Mouse (Mus musculus): ENCODE measurements around the gene Mob3b. TPM values are rescaled to one million over a fixed set of nuclear protein-coding genes. Genes with fewer than 3 reads are reported as not detected.
A peak's percentile ranks its signal among the peaks of the same experiment; 100 is the strongest.
"Not testable (repeated sequence)": the region's sequence is repeated elsewhere in the genome, so short reads cannot be mapped to it uniquely, and the experiment has no call there.

The Mob3b gene
- total and polyA plus RNA-seq, 3 experiments = 0.33 TPM; not detected in 2

DNA sequence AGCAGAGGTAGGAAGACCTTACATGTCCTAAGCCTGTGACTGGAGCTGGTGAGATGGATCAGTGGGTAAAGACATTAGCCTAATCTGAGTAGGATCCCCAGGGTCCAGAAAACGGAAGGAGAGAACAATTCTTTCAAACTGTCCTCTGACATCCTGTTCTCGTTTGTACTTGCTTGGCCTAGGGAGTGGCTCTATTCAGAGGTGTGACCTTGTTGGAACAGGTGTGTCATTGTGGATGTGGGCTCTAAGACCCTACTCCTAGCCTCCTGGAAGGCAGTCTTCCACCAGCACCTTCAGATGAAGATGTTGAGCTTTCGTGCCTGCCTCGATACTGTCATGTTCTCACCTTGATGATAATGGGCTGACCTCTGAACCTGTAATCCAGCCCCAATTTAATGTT is 251.1 kb downstream of the Mob3b start:
- ATAC-seq (ENCODE audit: extremely low read depth, insufficient number of reproducible peaks, low FRiP score, poor library complexity, severe bottlenecking) = no peak

GRCm38 (mm10) chr4:34905396-34905795 is 251.9 kb downstream of the Mob3b start:
- Histone ChIP-seq H3K9me3 (replicated peaks) (no peaks in the 10 kb centered on the region), H3K27me3 (ENCODE audit: insufficient read depth, low read length) (peaks cover 15% of the 10 kb centered on the region), H3K36me3 (replicated peaks) (no peaks in the 10 kb centered on the region), H3K4me3 (ENCODE audit: low read depth, low read length) (no peak overlapping the region), H3K4me1 (ENCODE audit: insufficient read depth, low read depth, low read length) (peaks cover 12% of the 10 kb centered on the region)
- TF ChIP-seq CTCF (IDR thresholded peaks at IDR 0.05; ENCODE audit: low read depth, low read length) (0 out of 2 replicates have a peak, but pooled peaks have one; percentile 8), TAL1 (conservative IDR thresholded peaks at IDR 0.05; ENCODE audit: low read depth, low read length) (no peak)
- DNase-seq (ENCODE audit: low spot score) (no peak), ATAC-seq (ENCODE audit: extremely low read depth, insufficient number of reproducible peaks, low FRiP score, poor library complexity, severe bottlenecking) (no peak)

More for the DNA sequence above, 251.1 kb downstream of the Mob3b start:
- H3K4me1 ChIP-seq (ENCODE audit: insufficient read depth, low read depth, low read length) = peaks cover 10% of the 10 kb centered on the region
- H3K4me3 ChIP-seq (ENCODE audit: low read depth, low read length) = no peak overlapping the region
- H3K9me3 ChIP-seq (replicated peaks) = no peaks in the 10 kb centered on the region
- no peaks in the 10 kb centered on the region for H3K36me3 ChIP-seq (replicated peaks)
- TF ChIP-seq POLR2AphosphoS5 (IDR thresholded peaks at IDR 0.05; ENCODE audit: insufficient replicate concordance, low read depth, low read length) (no peak), GATA1 (IDR thresholded peaks at IDR 0.05; ENCODE audit: borderline replicate concordance, low read length) (no peak)
- no peak for DNase-seq (ENCODE audit: low spot score)
- H3K27me3 ChIP-seq (ENCODE audit: insufficient read depth, low read length) = peaks cover 18% of the 10 kb centered on the region

- not testable (repeated sequence) for H3K9me3 ChIP-seq (replicated peaks); H3K4me3 ChIP-seq (ENCODE audit: low read depth, low read length); DNase-seq (ENCODE audit: low spot score); H3K27me3 ChIP-seq (ENCODE audit: insufficient read depth, low read length); ATAC-seq (ENCODE audit: extremely low read depth, insufficient number of reproducible peaks, low FRiP score, poor library complexity, severe bottlenecking); H3K36me3 ChIP-seq (replicated peaks)
- H3K4me1 ChIP-seq (ENCODE audit: insufficient read depth, low read depth, low read length) = peaks cover 16% of the 10 kb centered on the region
Measured at GRCm38 (mm10) chr4:34901582-34901981, 255.7 kb downstream of the Mob3b start.

GRCm38 (mm10) chr4:34901166-34901565 is 256.1 kb downstream of the Mob3b start:
- TF ChIP-seq GATA2 (IDR thresholded peaks at IDR 0.05; ENCODE audit: borderline replicate concordance, low read depth, low read length) = no peak
- TF ChIP-seq POLR2AphosphoS5 (IDR thresholded peaks at IDR 0.05; ENCODE audit: insufficient replicate concordance, low read depth, low read length) = no peak
- TF ChIP-seq CTCF (IDR thresholded peaks at IDR 0.05; ENCODE audit: low read depth, low read length) = no peak
- TF ChIP-seq GATA1 (IDR thresholded peaks at IDR 0.05; ENCODE audit: borderline replicate concordance, low read length) = no peak
- TF ChIP-seq TAL1 (conservative IDR thresholded peaks at IDR 0.05; ENCODE audit: low read depth, low read length) = no peak
- Histone ChIP-seq H3K36me3 (replicated peaks) (no peaks in the 10 kb centered on the region), H3K27me3 (ENCODE audit: insufficient read depth, low read length) (peaks cover 4% of the 10 kb centered on the region), H3K9me3 (replicated peaks) (no peaks in the 10 kb centered on the region), H3K4me1 (ENCODE audit: insufficient read depth, low read depth, low read length) (peaks cover 16% of the 10 kb centered on the region), H3K4me3 (ENCODE audit: low read depth, low read length) (no peak overlapping the region)
- ATAC-seq (ENCODE audit: extremely low read depth, insufficient number of reproducible peaks, low FRiP score, poor library complexity, severe bottlenecking) (no peak), DNase-seq (ENCODE audit: low spot score) (no peak)

- no peak for ATAC-seq (ENCODE audit: extremely low read depth, insufficient number of reproducible peaks, low FRiP score, poor library complexity, severe bottlenecking)
- no peak for DNase-seq (ENCODE audit: low spot score)
- TF ChIP-seq POLR2AphosphoS5 (IDR thresholded peaks at IDR 0.05; ENCODE audit: insufficient replicate concordance, low read depth, low read length) (no peak), GATA2 (IDR thresholded peaks at IDR 0.05; ENCODE audit: borderline replicate concordance, low read depth, low read length) (no peak), CTCF (IDR thresholded peaks at IDR 0.05; ENCODE audit: low read depth, low read length) (no peak), GATA1 (IDR thresholded peaks at IDR 0.05; ENCODE audit: borderline replicate concordance, low read length) (no peak), TAL1 (conservative IDR thresholded peaks at IDR 0.05; ENCODE audit: low read depth, low read length) (no peak)
- no peak overlapping the region for H3K4me3 ChIP-seq (ENCODE audit: low read depth, low read length)
- H3K36me3 ChIP-seq (replicated peaks) = no peaks in the 10 kb centered on the region
- H3K27me3 ChIP-seq (ENCODE audit: insufficient read depth, low read length) = peaks cover 4% of the 10 kb centered on the region
- H3K9me3 ChIP-seq (replicated peaks) = no peaks in the 10 kb centered on the region
- H3K4me1 ChIP-seq (ENCODE audit: insufficient read depth, low read depth, low read length) = peaks cover 16% of the 10 kb centered on the region
Measured at GRCm38 (mm10) chr4:34900155-34900554, 257.1 kb downstream of the Mob3b start.

DNA sequence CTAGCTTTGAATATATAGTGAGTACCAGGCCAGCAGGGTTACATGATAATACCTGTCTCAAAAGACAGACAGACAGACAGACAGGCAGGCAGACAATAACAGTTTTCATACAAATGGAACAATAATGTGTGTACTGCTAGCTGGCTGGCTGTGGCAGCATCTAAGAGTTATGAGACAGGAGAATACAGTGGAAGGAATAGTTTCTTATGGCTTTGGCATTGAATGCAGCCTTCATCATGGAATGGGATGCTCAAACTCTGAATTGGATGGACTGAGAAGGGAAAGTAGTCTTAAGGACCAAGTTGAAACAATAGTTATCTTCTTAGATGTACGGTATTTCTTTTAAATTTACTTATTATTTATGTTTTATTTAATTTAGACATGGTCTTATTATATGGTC is 258.0 kb downstream of the Mob3b start:
- Histone ChIP-seq H3K27me3 (ENCODE audit: insufficient read depth, low read length) (peaks cover 4% of the 10 kb centered on the region), H3K9me3 (replicated peaks) (no peaks in the 10 kb centered on the region), H3K36me3 (replicated peaks) (no peaks in the 10 kb centered on the region), H3K4me3 (ENCODE audit: low read depth, low read length) (no peak overlapping the region), H3K4me1 (ENCODE audit: insufficient read depth, low read depth, low read length) (peaks cover 14% of the 10 kb centered on the region)
- DNase-seq (ENCODE audit: low spot score) (no peak), ATAC-seq (ENCODE audit: extremely low read depth, insufficient number of reproducible peaks, low FRiP score, poor library complexity, severe bottlenecking) (no peak)
- TF ChIP-seq GATA2 (IDR thresholded peaks at IDR 0.05; ENCODE audit: borderline replicate concordance, low read depth, low read length) (no peak), GATA1 (IDR thresholded peaks at IDR 0.05; ENCODE audit: borderline replicate concordance, low read length) (no peak), POLR2AphosphoS5 (IDR thresholded peaks at IDR 0.05; ENCODE audit: insufficient replicate concordance, low read depth, low read length) (no peak), CTCF (IDR thresholded peaks at IDR 0.05; ENCODE audit: low read depth, low read length) (no peak), TAL1 (conservative IDR thresholded peaks at IDR 0.05; ENCODE audit: low read depth, low read length) (no peak)

Other genes starting within 250 kb of the Mob3b start
- not detected in 2 replicates for gene Ifnk, start 5.4 kb downstream of the Mob3b start, total RNA-seq (2014; fragmentation: Nextera tagmentation)
- not detected in 2 replicates for gene Ifnk, start 5.4 kb downstream of the Mob3b start, total RNA-seq (2017)
- not detected in 2 replicates for gene Ifnk, start 5.4 kb downstream of the Mob3b start, polyA plus RNA-seq (2012)
- 17.4 and 21.7 TPM in 2 replicates for gene C9orf72, start 68.7 kb upstream of the Mob3b start, total RNA-seq (2014; fragmentation: Nextera tagmentation)
- gene C9orf72, start 68.7 kb upstream of the Mob3b start, total RNA-seq (2017) = 13.6 and 17.5 TPM in 2 replicates
- 0.10 and 0.18 TPM in 2 replicates for gene C9orf72, start 68.7 kb upstream of the Mob3b start, polyA plus RNA-seq (2012)

Data from G1E (cell line).